Mouse (Mus musculus) gastrocnemius, postnatal 36 days (tissue): ENCODE measurements around the gene Mad2l1. TPM values are rescaled to one million over a fixed set of nuclear protein-coding genes. Genes with fewer than 3 reads are reported as not detected.

ENCODE experiments used
- DNase-seq, 2 experiments: peaks; one replicate each; pipeline ENCODE4 v3.0.0; 2022
- intact Hi-C: fragments of 180-260 bp; cut with DNase I; formaldehyde crosslinking; loops from one replicate; pipeline ENCODE4 v1.15.1; 2025
- long read RNA-seq, 2 experiments: library from polyadenylated mRNA; stranded (forward); transcript quantifications; one replicate each; pipeline ENCODE4 v2.0.0; 2021
- total RNA-seq, 2 experiments: library from RNA; stranded (reverse); gene quantifications; 2 replicates each; pipeline ENCODE4 v1.2.3; 2021

The Mad2l1 gene
- 1 to 10 TPM; 1.1 to 1.4 TPM for total RNA-seq
- long read RNA-seq, experiment 1: 0 reads
- long read RNA-seq, experiment 2, full-length matches to known transcripts: 3 of 3 reads
- long read RNA-seq, experiment 2, partial matches to known transcripts: 0 of 3 reads
- long read RNA-seq, experiment 2, other reads (novel, unspliced or antisense): 0 of 3 reads

- intact Hi-C loops: no loop called here
- DNase-seq: peak; percentile 93 to 98
Measured at GRCm38 (mm10) chr6:66535028-66535862, at the start of gene Mad2l1. Gene Mad2l1 (plus strand): TSS chr6:66535390.

DNA sequence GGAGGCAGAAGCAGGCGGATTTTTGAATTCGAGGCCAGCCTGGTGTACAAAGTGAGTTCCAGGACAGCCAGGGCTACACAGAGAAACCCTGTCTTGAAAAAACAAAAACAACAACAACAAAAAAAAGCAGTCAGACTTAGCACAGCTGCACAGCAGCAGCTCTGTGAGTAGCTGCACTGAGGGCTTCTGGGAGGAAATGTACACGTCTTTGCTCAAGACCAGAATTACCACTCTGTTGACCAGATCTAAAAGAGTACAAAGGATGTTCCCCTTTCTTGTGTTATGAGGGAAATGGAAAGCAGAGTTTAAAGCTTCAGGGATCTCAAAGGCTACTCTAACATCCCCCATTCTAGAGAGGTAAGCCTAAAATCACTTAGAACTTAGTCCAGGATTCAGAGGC is 41.5 kb upstream of the Mad2l1 start:
- intact Hi-C loops: no loop called here
- no peak for DNase-seq

GRCm38 (mm10) chr6:66516368-66516767 is 18.8 kb upstream of the Mad2l1 start:
- intact Hi-C loops: no loop called here

DNA sequence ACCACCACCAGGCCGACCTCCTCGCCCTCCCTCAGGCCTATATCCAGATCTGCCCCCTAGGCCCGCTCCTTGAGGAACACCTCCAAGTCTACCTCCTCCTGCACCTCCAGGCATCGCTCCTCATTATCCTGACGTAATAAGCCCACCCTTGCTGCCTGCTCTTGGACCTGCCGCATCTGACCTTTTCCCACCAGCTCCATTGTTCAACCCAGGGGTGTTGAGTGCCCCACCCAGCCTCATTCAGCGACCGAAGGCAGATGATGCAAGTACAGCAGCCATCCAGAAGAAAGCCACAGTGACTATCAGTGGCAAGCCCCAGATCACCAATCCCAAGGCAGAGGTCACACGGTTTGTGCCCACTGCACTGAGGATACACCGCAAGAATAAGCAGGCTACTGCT is 6.8 kb upstream of the Mad2l1 start:
- no peak for DNase-seq
- intact Hi-C loops: loop anchor here (5.0 kb wide), 1 partner anchor 1016 kb away; no protein-coding TSS in a partner anchor

More at GRCm38 (mm10) chr6:66516368-66516767, 18.8 kb upstream of the Mad2l1 start:
- no peak for DNase-seq

DNA sequence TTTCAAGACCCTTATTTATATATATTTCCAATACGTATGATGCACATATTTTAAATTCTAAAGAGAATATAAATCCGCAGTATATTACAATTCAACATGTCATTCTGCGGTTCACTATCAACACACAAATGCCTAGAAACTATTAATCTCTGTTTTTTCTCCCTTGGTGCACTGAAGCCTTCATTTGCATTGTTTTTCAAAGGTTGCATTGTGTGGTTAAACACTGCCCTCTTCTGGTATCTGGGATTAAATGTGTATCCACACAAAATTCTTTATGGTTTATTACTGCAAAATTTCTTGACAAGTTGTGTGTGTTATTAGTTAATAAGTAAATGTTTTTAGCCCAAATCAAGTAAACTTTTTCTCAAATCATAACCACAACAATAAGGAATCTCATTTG is 1.9 kb upstream of the Mad2l1 start:
- intact Hi-C loops: loop anchor here (5.0 kb wide), 1 partner anchor 881 kb away; no protein-coding TSS in a partner anchor
- no peak for DNase-seq

DNA sequence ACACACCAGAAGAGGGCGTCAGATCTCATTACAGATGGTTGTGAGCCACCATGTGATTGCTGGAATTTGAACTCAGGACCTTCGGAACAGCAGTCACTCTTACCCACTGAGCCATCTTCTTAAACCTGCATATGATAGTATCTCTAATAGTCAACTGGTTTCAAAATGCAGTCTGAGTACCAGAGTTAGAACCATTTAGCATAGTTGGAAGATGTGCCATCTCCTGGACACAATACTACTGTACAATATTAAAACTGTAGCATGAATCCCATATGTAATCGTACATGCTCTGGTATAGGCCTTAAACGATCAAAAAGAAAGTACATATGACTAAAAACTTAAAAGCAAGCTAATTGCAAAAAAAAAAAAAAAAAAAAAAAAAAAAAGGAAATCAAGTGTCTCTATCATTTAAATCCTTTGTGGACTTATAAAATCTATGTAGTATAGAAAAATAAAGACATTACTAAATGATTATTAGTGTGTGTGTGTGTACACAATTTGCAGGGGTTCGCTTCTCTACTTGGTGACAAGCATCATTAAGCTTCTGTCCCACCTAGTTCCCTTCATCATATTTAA is 736 bp upstream of the Mad2l1 start:
- DNase-seq: no peak

DNA sequence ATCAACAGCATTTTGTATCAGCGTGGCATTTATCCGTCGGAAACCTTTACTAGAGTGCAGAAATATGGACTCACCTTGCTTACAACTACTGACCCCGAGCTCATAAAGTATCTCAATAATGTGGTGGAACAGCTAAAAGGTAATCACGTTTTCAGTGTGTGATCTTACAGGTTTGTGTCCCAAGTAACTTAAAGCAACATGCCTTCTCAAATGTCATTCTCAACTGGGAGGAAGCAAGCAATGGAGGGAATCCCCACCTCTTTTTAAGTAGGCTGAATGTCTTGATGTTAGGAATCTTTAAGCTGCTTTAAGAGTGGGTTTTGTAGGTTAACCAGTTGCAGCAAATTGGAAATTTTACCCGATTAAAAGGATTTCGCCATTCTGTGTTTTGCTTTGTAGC is 776 bp downstream of the Mad2l1 start:
- no peak for DNase-seq
- intact Hi-C loops: no loop called here

More for the DNA sequence above, 736 bp upstream of the Mad2l1 start:
- intact Hi-C loops: loop anchor here (5.0 kb wide), 1 partner anchor 882 kb away; no protein-coding TSS in a partner anchor

DNA sequence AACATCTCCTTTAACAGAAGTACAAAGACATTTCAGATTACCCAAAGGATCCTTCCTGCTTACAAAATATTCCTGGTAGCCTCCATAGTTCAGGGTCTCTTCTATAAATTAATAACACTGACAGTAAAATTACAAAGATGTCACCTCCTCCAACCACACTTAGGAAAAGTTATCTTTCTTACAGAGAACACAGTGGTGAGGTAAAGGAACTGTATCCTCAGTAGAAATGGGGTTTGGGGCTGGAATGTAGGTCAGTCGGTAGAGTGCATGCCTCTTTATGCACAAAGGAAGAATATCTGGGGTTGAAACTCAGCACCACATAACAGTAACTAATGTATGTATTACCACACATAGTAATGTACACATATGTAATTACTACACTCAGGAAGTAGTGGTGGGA is 24.8 kb downstream of the Mad2l1 start, which contains the start of gene Vmn1r32:
Gene Vmn1r32, minus strand, starts transcription at position 101 of the 400 bp plus-strand sequence.
- no peak for DNase-seq
- intact Hi-C loops: no loop called here

- no peak for DNase-seq
Measured at GRCm38 (mm10) chr6:66595804-66596203, 60.6 kb downstream of the Mad2l1 start.

More at GRCm38 (mm10) chr6:66595804-66596203, 60.6 kb downstream of the Mad2l1 start:
- intact Hi-C loops: no loop called here

Other genes with a start within 250 kb of the Mad2l1 start
- gene Vmn1r32, start 24.7 kb downstream of the Mad2l1 start, total RNA-seq: not detected
- not detected for gene Vmn1r33, start 82.9 kb downstream of the Mad2l1 start, total RNA-seq
- not detected for gene Vmn1r34, start 108.5 kb downstream of the Mad2l1 start, total RNA-seq
- not detected for gene Vmn1r35, start 150.5 kb downstream of the Mad2l1 start, total RNA-seq
- not detected for gene Vmn1r36, start 183.8 kb downstream of the Mad2l1 start, total RNA-seq
- gene Vmn1r37, start 194.0 kb downstream of the Mad2l1 start, total RNA-seq: not detected
- not detected for gene Vmn1r38, start 247.2 kb downstream of the Mad2l1 start, total RNA-seq